Mouse (Mus musculus) ZHBTc4 (cell line): ENCODE results near the gene Slc39a11.

Experiments
- DNase-seq: peaks from one replicate; pipeline ENCODE4 v3.0.0-alpha.2; 2011; ENCODE audit warnings: low read depth, low spot score

Gene Slc39a11

GRCm38 (mm10) chr11:113292906-113293614 is 356.8 kb downstream of the Slc39a11 start:
- peak; percentile 39 for DNase-seq

GRCm38 (mm10) chr11:113291781-113292714 is 357.8 kb downstream of the Slc39a11 start:
- peak; percentile 88 for DNase-seq

- DNase-seq = peak; percentile 56
Observed at GRCm38 (mm10) chr11:113290911-113291310, 359.0 kb downstream of the Slc39a11 start.

- DNase-seq = peak; percentile 89
Observed at GRCm38 (mm10) chr11:113284951-113285741, 364.7 kb downstream of the Slc39a11 start.

GRCm38 (mm10) chr11:113283376-113283811 is 366.5 kb downstream of the Slc39a11 start:
- no peak for DNase-seq

- no peak for DNase-seq
Observed at GRCm38 (mm10) chr11:113278238-113278637, 371.6 kb downstream of the Slc39a11 start.

- no peak for DNase-seq
Observed at GRCm38 (mm10) chr11:113277034-113277612, 372.8 kb downstream of the Slc39a11 start.

GRCm38 (mm10) chr11:113276518-113276917 is 373.4 kb downstream of the Slc39a11 start:
- DNase-seq = no peak

GRCm38 (mm10) chr11:113274037-113274436 is 375.8 kb downstream of the Slc39a11 start:
- DNase-seq = no peak

GRCm38 (mm10) chr11:113271857-113272256 is 378.0 kb downstream of the Slc39a11 start:
- no peak for DNase-seq

- DNase-seq = no peak
Observed at GRCm38 (mm10) chr11:113268831-113269319, 381.0 kb downstream of the Slc39a11 start.

GRCm38 (mm10) chr11:113267516-113268230 is 382.2 kb downstream of the Slc39a11 start:
- DNase-seq = no peak

- no peak for DNase-seq
Observed at GRCm38 (mm10) chr11:113266706-113267105, 383.2 kb downstream of the Slc39a11 start.

- DNase-seq = no peak
Observed at GRCm38 (mm10) chr11:113265567-113265966, 384.3 kb downstream of the Slc39a11 start.

GRCm38 (mm10) chr11:113263971-113264370 is 385.9 kb downstream of the Slc39a11 start:
- DNase-seq = no peak

GRCm38 (mm10) chr11:113262062-113262461 is 387.8 kb downstream of the Slc39a11 start:
- peak; percentile 69 for DNase-seq

GRCm38 (mm10) chr11:113261421-113261820 is 388.5 kb downstream of the Slc39a11 start:
- DNase-seq = no peak

- DNase-seq = no peak
Observed at GRCm38 (mm10) chr11:113259712-113260382, 390.0 kb downstream of the Slc39a11 start.

GRCm38 (mm10) chr11:113258016-113258415 is 391.9 kb downstream of the Slc39a11 start:
- DNase-seq = no peak

- no peak for DNase-seq
Observed at GRCm38 (mm10) chr11:113254653-113255052, 395.2 kb downstream of the Slc39a11 start.
